Mouse (Mus musculus) v-Abl transformed pro-B cells (cell line): ENCODE measurements around the gene Hsp90ab1.

ENCODE experiments used
- in situ Hi-C, 2 experiments: fragments of 400-800 bp; cut with MboI; formaldehyde crosslinking; loops; one replicate each; pipeline ENCODE4 v1.15.1; 2025; ENCODE audit not compliant: unreplicated experiment in 2 of 2

The Hsp90ab1 gene

DNA sequence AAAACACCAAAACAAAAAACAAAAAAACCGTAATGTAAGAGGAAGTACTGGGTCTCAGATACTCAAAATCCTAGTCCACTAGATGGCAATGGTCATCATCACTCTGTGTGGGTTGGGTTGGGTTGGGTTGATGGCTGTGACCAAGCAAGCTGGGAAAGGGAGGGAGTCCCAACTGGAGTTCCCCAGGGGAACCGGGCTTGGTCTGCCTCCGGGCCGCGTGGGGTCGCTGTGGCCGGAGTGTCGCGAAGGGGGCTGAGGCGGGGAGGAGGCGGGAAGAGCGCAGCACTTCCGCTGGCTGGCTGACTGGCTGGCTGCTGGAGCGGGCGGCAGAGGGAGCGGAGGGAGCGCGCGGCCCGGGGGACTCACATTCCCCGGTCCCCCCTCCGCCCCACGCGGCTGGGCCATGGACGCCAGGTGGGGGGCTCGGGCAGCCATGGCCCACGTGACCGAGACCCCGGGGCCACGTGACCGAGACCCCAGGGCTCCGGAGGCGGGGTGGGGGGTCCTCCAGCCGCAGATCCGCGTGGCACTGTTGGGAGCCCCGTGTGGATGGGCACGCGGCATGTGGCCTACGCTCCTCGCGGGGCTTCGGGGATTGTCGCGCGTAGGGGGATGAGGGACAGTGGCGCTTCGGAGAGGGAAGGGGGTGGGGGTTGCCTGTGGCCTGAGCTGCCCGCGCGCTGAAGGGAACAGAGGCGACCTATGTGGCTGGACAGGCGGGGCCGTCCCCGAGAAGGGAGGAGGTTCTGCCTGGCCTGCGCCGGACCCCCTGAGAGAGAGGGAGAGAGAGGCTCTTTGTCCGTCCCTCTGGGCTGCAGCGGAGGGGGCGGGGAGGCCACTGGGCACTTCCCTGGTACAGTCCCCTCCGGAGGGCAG is 9.2 kb downstream of the Hsp90ab1 start, which contains the start of gene Slc35b2:
Gene Slc35b2, plus strand, starts transcription at position 220 of the 876 bp plus-strand sequence.
- in situ Hi-C loops: loop anchor here in 1 of 2 experiments (25.0 kb wide), 1 partner anchor 473 kb away; the partner anchor contains the start of gene Vegfa

DNA sequence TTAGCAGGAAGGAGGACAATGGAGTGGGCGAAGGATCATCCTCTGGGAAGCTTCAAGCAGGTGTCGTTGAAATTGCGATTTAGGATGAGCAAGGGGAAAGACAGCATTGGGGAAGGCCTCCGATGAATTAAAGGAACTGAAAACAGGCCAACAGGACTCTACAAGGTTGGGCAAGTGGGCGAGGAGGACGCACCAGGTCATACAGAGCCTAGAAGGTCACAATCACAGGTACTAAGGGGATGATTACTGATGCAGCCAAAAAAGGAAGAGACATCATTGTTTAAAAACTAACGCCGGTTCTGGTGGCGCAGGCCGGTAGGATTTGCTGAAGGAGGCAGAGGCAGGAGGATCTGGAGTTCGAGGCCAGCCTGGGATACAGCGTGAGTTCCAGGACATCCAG is 9.9 kb downstream of the Hsp90ab1 start:
- in situ Hi-C loops: loop anchor here in 1 of 2 experiments (25.0 kb wide), 1 partner anchor 474 kb away; the partner anchor contains the start of gene Vegfa

DNA sequence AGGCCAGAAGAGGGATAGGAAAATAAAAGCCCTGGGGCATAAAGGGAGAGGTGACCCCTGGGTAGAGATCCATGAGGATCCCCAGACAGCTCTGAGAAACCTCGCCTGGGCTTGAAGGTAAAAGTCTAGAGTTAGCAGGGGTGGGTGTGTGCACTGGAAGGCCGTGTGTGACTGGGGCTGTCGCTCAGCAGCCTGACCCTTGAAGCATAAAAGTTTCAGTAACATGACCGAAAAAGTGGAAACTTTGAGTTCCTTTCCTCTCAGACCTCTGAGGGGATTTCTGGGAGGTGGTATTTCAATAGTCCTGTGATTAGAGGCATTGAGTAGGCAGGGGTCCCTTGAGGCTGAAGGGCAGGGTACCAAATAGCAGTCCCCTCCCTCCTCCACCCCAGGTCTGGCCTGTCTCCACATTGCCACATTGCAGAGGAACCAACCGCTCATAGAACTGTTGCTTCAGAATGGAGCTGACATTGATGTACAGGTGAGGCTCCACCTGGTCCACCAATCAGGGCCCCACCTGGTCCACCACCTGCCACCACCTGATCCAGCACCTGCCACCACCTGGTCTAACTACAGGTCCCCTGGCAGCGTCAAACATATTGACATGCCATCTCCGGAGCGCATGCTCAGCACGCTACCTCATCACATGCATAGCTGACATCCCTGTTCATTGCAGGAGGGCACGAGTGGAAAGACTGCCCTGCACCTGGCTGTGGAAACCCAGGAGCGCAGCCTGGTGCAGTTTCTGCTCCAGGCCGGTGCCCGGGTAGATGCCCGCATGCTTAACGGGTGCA is 13.1 kb downstream of the Hsp90ab1 start:
- in situ Hi-C loops: loop anchor here in 1 of 2 experiments (25.0 kb wide), 1 partner anchor 477 kb away; the partner anchor contains the start of gene Vegfa

GRCm38 (mm10) chr17:45557998-45558862 is 14.8 kb downstream of the Hsp90ab1 start:
- in situ Hi-C loops: loop anchor here in 1 of 2 experiments (25.0 kb wide), 1 partner anchor 479 kb away; the partner anchor contains the start of gene Vegfa

DNA sequence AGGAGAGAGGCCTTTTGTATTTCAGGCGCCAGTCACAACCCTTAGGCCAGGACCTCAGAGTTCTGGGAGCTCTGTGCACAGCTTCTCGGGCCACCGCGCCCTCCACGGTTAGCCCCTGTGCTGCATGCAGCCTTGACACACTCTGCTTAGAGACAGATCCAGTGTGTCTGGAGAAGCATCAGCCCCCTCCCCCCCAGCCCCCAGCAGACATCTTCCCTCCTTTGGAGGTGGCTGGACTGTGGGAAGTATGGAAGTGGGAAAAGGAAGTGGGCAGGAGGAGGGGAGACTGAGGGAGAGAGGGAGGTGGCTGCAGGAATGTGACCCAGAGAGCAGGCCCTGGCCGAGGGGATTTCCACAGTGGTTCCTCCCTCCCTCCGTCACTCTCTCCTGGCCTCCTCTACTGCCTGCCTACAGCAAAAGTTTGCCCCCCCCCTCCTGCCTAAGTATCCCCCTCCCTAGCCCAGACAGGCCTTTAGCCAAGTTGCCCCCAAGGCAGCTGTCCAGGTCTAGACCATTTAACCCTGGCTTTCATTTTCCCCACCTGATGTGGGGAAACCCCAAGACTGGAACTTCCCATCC is 15.7 kb downstream of the Hsp90ab1 start:
- in situ Hi-C loops: loop anchor here in 1 of 2 experiments (25.0 kb wide), 1 partner anchor 480 kb away; the partner anchor contains the start of gene Vegfa

DNA sequence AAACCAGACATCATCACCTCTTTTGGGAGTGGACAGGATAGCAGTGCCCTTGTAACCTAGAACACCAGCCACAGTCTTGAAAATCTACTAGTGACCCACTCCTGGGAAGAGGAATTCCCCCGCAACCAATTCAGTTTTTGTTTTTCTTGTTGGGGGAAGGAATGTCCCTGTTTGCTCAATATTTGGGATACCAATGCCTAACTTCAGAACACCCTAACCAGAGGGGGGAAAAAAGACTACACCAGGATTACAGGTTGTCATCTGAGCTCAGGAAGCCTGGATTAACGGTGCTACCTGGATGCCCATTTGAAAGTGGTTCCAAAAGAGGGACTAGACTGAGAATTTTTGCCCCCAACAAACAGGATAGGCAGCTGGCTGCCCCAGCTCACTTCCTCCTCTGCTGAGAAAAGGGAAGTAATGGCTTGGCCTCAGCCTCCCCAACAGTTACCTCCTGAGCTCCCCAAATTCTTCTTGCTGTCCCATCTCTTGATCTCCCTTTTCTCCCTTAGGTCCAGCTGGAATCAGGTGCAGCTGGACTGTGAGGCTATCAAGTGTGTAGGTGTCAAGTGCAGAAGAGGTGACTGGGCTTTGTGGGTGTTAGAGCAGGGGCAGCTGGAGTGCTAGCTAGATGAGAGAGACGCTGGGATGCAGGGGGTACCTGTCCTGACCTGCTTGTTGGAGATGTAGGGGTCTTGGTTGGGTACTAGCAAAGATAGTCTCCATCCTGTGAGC is 16.4 kb downstream of the Hsp90ab1 start:
- in situ Hi-C loops: loop anchor here in 1 of 2 experiments (25.0 kb wide), 1 partner anchor 481 kb away; the partner anchor contains the start of gene Vegfa

GRCm38 (mm10) chr17:45556107-45556489 is 17.0 kb downstream of the Hsp90ab1 start:
- in situ Hi-C loops: loop anchor here in 1 of 2 experiments (25.0 kb wide), 1 partner anchor 481 kb away; the partner anchor contains the start of gene Vegfa

DNA sequence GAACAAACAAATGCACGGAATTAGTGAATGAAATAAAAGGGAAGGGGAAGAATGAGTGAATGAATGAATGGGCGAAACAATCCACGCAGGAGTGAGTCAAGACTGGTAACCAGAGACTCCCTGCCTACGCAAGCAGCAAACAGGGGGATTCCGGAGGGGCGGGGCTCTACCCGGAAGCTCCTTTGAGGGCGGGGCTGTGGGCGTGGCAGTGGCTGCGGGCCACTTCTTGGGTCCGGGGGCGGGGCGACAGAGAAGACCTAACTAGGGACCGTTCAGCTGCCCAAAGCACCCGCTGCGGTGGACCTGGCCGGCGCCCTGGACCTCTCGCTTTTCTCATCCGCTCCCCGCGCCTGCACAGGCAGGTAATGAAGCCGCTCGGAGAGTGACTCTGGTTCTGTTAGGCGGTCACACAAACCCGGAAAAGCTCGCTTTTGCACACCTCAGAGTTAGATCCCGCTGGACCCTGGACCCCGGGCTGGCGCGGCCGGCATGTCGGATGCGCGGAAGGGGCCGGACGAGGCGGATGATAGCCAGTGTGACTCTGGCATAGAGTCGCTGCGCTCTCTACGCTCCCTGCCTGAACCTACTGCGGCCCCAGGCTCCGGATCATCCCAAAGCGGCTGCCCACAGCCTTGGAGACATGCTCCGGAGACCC is 17.5 kb downstream of the Hsp90ab1 start, which contains the start of gene Nfkbie:
Gene Nfkbie, plus strand, starts transcription at position 252 of the 655 bp plus-strand sequence.
- in situ Hi-C loops: loop anchor here in 1 of 2 experiments (25.0 kb wide), 1 partner anchor 482 kb away; the partner anchor contains the start of gene Vegfa

- in situ Hi-C loops: loop anchor here (5.0 to 25.0 kb wide), 4 partner anchors 37 to 483 kb away; partner anchors contain the start of genes Spats1 (in 2 of the 2), Aars2 (in 1 of the 2) and Vegfa (in 1 of the 2)
Measured at GRCm38 (mm10) chr17:45554420-45554819, 18.7 kb downstream of the Hsp90ab1 start.

- in situ Hi-C loops: loop anchor here (5.0 to 25.0 kb wide), 4 partner anchors 36 to 484 kb away; partner anchors contain the start of genes Spats1 (in 2 of the 2), Aars2 (in 1 of the 2) and Vegfa (in 1 of the 2)
Measured at GRCm38 (mm10) chr17:45553065-45553464, 20.0 kb downstream of the Hsp90ab1 start.

- in situ Hi-C loops: loop anchor here (5.0 to 25.0 kb wide), 4 partner anchors 35 to 485 kb away; partner anchors contain the start of genes Spats1 (in 2 of the 2), Aars2 (in 1 of the 2) and Vegfa (in 1 of the 2)
Measured at GRCm38 (mm10) chr17:45551816-45552451, 21.1 kb downstream of the Hsp90ab1 start.

DNA sequence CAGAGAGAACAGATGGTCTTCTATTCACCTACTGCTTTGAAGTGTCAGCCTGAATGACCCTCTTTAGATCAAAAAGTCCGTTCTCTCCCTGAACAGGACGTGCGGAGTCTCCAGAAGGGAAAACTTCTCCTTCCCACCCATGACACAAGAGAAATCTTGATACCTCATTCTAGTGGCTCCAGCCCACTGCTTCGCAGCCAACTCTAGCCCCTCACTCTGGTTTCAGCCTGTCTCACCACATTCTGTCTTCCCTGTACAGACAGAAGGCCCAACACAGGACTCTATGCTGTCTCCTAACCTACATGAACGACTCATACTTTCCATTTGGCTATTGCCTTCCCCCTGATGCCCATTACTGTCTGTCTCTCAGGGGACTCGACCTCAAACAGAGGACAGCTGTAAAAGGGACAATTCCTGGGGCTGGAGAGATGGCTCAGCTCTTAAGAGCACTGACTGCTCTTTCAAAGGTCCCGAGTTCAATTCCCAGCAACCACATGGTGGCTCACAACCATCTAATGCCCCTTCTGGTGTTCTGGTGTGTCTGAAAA is 21.7 kb downstream of the Hsp90ab1 start:
- in situ Hi-C loops: loop anchor here (5.0 to 25.0 kb wide), 4 partner anchors 34 to 486 kb away; partner anchors contain the start of genes Spats1 (in 2 of the 2), Aars2 (in 1 of the 2) and Vegfa (in 1 of the 2)

DNA sequence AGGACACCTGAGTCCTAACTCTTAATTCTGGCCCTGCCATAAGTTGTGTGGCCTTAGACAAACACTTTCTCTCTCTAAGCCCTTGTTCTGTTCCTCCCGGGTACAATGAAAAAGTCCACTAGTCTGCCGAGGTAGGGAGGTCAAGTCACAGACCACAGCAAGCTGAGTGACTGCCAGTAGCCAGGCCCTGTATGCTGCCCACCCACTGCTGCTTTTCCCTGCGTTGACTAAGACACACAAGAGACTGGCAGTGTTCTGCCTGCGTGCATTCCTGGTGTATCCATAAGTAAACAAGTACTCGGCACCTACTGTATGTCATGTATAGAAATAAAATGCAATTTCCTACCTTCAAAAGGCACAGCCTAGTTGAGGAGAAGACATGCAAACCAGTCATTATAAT is 22.8 kb downstream of the Hsp90ab1 start:
- in situ Hi-C loops: loop anchor here (5.0 to 25.0 kb wide), 4 partner anchors 33 to 487 kb away; partner anchors contain the start of genes Spats1 (in 2 of the 2), Aars2 (in 1 of the 2) and Vegfa (in 1 of the 2)

GRCm38 (mm10) chr17:45549617-45550181 is 23.4 kb downstream of the Hsp90ab1 start, which contains the start of gene Tmem151b:
Tmem151b (minus strand) TSS chr17:45549677.
- in situ Hi-C loops: loop anchor here (5.0 to 25.0 kb wide), 4 partner anchors 32 to 488 kb away; partner anchors contain the start of genes Spats1 (in 2 of the 2), Aars2 (in 1 of the 2) and Vegfa (in 1 of the 2)

GRCm38 (mm10) chr17:45548541-45549512 is 24.2 kb downstream of the Hsp90ab1 start:
- in situ Hi-C loops: no loop called here
